Mouse (Mus musculus): ENCODE measurements around the gene Rela. TPM values are rescaled to one million over a fixed set of nuclear protein-coding genes. Genes with fewer than 3 reads are reported as not detected.

Rela gene
- polyA plus RNA-seq, 1 experiment, result 112 TPM

DNA sequence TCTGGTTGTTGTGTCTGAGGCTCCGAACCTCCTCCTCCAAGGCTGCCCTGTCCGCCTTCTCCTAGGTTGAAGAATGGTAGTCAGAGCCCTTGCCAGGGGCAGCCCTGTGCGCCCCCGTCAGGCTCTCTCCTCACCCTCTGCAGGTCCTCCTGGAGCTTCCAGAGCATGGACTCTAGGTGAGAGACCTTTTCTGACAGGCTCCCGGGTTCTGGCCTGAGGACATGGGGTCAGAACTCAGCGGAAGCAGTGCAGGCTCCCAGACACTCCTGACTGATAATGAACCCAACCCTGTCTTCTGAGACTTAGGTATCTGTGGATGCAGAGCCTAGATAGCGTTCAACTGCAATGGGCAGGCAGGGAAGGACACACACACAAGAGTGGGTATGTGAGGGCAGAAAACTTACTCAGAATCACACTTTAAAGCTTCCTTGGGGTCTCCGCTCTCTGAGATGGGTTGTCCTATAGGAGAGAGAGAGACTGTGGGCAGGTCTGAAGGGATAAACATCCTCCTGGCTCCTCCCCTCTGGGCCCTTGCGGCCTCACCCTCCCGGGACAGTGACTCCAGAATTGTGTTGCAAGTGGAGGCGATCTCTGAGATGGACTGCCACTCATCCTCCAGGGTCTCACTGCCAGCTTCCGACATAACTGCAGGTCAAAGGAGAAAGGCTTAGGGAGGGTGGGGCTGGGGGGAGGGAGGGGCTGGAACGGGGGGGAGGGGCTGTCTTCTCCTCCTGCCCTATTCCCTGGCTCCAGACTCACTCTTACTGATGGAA is 14.4 kb downstream of the Rela start:
- Histone ChIP-seq H3K4me1 (replicated peaks; ENCODE audit: control insufficient read depth, insufficient read depth, low read length) (peaks cover 14% of the 10 kb centered on the region), H3K27me3 (ENCODE audit: control insufficient read depth, insufficient read depth, low read length) (no peaks in the 10 kb centered on the region), H3K4me3 (ENCODE audit: control insufficient read depth, insufficient read depth, low read length) (no peak overlapping the region), H3K27ac (ENCODE audit: control insufficient read depth, insufficient read depth, low read length) (no peak overlapping the region), H3K36me3 (ENCODE audit: control insufficient read depth, insufficient read depth, low read length) (peaks cover 57% of the 10 kb centered on the region)
- 94% methylated on average over 13 of the region's 13 CpGs for WGBS
- no peak for DNase-seq
- TF ChIP-seq CTCF (IDR thresholded peaks at IDR 0.05; ENCODE audit: borderline replicate concordance, control insufficient read depth, extremely low read depth, insufficient read depth, low read length, poor library complexity), result no peak
- TF ChIP-seq POLR2A (IDR thresholded peaks at IDR 0.05; ENCODE audit: control insufficient read depth, extremely low read depth, insufficient read depth, low read length, poor library complexity), result no peak

DNA sequence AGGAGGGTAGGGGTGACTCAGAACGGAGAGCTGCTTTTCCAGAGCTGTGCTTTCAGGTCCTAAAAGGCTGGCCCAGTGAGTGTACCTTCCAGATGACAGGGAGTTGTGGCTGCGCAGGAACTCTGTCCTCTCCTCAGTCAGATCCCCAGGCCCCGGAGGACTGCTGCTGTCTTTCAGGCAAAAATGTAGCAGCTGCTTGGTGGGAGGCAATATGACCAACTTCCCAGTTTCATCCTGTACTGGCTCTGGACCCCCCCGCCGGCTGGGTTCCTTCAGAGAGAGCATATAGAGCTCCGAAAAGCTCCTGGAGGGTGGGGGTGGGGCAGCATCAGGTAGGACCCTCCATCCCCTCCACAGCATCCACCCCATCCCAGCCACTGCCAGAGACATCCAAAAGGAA is 15.3 kb downstream of the Rela start:
- Histone ChIP-seq H3K36me3 (ENCODE audit: control insufficient read depth, insufficient read depth, low read length) (peaks cover 49% of the 10 kb centered on the region), H3K4me1 (replicated peaks; ENCODE audit: control insufficient read depth, insufficient read depth, low read length) (peaks cover 14% of the 10 kb centered on the region), H3K27me3 (ENCODE audit: control insufficient read depth, insufficient read depth, low read length) (no peaks in the 10 kb centered on the region), H3K4me3 (ENCODE audit: control insufficient read depth, insufficient read depth, low read length) (no peak overlapping the region), H3K27ac (ENCODE audit: control insufficient read depth, insufficient read depth, low read length) (no peak overlapping the region)
- DNase-seq, result no peak
- TF ChIP-seq CTCF (IDR thresholded peaks at IDR 0.05; ENCODE audit: borderline replicate concordance, control insufficient read depth, extremely low read depth, insufficient read depth, low read length, poor library complexity) (no peak), POLR2A (IDR thresholded peaks at IDR 0.05; ENCODE audit: control insufficient read depth, extremely low read depth, insufficient read depth, low read length, poor library complexity) (no peak)
- WGBS, result 97% methylated on average over 6 of the region's 6 CpGs

DNA sequence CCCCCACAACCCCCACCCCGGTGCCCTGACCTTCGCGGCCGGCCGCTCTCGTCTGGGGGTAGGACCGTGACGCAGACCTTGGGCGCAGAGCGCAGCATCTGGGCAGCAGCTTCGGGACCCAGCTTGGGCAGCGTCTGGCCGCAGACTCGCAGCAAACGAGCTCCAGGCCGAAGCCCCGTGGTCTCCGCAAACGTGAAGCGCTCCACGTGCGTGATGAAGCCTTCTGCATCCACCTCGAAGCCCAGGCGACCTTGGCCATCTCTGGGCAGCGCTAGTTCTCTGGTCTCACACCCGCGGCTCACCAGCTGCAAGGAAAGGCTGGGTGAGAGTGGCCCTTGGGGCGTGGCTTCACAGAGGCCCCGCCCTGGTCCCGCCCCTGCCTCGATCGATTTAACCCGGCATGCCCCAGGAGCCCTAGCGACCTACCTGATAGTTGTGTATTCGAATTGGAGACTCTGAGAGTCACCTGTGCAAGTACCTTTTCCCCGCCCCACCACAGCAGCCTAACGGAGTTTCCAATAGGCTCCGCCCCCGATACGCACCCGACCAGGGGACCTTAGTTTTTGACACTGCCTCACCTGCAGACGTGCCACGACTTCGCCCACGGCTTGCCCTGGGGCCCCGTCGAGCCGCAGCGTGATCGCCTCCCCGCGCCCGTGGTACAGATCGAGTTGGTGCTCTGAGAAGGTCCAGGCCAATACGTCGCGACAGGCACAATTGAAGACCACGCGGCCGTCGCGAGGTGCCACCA is 16.9 kb downstream of the Rela start:
- 94% methylated on average over 62 of the region's 62 CpGs for WGBS
- no peak overlapping the region for H3K4me3 ChIP-seq (ENCODE audit: control insufficient read depth, insufficient read depth, low read length)
- TF ChIP-seq POLR2A (IDR thresholded peaks at IDR 0.05; ENCODE audit: control insufficient read depth, extremely low read depth, insufficient read depth, low read length, poor library complexity) (no peak), CTCF (IDR thresholded peaks at IDR 0.05; ENCODE audit: borderline replicate concordance, control insufficient read depth, extremely low read depth, insufficient read depth, low read length, poor library complexity) (no peak)
- H3K36me3 ChIP-seq (ENCODE audit: control insufficient read depth, insufficient read depth, low read length), result peaks cover 50% of the 10 kb centered on the region
- no peak for DNase-seq
- H3K27me3 ChIP-seq (ENCODE audit: control insufficient read depth, insufficient read depth, low read length), result no peaks in the 10 kb centered on the region
- H3K27ac ChIP-seq (ENCODE audit: control insufficient read depth, insufficient read depth, low read length), result no peak overlapping the region
- H3K4me1 ChIP-seq (replicated peaks; ENCODE audit: control insufficient read depth, insufficient read depth, low read length), result peaks cover 4% of the 10 kb centered on the region

DNA sequence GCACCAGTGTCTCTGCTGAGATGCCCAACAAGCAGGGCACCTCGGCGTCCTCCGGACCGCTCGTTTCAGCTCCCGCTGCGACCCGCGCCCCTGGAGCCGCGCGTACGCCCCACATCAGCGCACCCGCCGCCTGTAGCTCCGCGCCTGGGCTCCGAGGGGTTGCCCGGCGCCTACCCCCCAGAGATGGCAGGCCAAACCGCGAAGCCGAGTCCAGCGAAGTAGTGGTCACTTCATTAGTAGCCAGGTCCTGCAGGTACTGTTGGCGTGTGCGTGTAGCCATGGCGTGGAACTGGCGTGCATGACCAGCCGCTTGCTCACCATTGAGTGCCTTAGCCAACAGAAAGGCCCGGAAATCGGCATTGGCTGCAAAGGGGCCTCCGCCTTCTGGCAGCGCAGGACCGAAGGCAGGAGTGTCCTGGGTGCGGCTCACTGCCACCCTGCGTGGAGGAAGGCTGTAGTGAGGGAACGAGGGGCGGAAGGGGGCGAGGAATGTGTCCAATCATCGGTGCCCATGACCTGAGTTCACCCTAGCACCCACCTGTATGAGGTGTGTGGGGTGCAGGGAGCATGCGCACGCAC is 17.5 kb downstream of the Rela start:
- H3K27me3 ChIP-seq (ENCODE audit: control insufficient read depth, insufficient read depth, low read length), result no peaks in the 10 kb centered on the region
- no peaks in the 10 kb centered on the region for H3K4me1 ChIP-seq (replicated peaks; ENCODE audit: control insufficient read depth, insufficient read depth, low read length)
- WGBS, result 93% methylated on average over 43 of the region's 43 CpGs
- no peak for TF ChIP-seq POLR2A (IDR thresholded peaks at IDR 0.05; ENCODE audit: control insufficient read depth, extremely low read depth, insufficient read depth, low read length, poor library complexity)
- TF ChIP-seq CTCF (IDR thresholded peaks at IDR 0.05; ENCODE audit: borderline replicate concordance, control insufficient read depth, extremely low read depth, insufficient read depth, low read length, poor library complexity), result no peak
- H3K36me3 ChIP-seq (ENCODE audit: control insufficient read depth, insufficient read depth, low read length), result peaks cover 53% of the 10 kb centered on the region
- H3K4me3 ChIP-seq (ENCODE audit: control insufficient read depth, insufficient read depth, low read length), result no peak overlapping the region
- H3K27ac ChIP-seq (ENCODE audit: control insufficient read depth, insufficient read depth, low read length), result no peak overlapping the region
- DNase-seq, result no peak

DNA sequence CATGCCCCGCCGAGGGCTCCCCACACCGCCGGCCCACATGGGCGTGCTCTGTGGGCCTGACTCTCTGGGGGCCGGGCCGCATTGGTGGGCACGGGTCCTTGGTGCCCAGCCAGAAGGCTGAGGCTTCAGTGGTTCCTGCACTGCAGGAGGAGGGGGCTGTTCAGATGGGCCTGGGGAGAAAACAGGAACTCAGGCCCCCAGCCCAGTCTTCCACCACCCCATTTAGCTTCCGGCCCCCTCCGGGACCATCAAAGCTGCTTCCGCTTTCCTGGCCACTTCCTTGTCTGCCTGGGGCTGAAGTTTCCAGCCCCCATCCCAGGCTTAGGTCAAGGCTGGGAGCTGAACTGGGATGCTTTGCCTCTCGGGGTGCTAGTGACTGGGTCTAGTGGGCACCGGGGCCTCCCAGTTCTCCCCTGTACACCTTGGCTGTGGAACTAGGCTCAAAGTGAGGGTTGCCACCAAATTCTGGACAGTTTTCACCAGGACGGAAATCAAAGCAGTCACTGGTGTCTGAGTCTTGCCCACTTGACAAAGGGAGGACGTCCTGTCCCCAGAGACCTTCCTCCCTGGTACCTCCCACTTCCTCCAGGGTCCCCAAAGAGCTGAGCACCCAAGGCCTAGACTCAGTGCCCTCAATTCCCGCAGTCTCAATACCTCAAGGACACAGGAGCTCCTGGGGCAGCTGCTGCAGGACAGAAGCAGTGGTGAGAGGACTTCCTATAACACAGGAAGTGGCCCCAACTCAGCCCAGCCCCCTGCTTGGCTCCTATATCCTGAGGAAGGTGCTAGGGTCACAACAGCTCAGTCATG is 23.9 kb downstream of the Rela start:
- Histone ChIP-seq H3K27me3 (ENCODE audit: control insufficient read depth, insufficient read depth, low read length) (no peaks in the 10 kb centered on the region), H3K27ac (ENCODE audit: control insufficient read depth, insufficient read depth, low read length) (peak overlapping the region; percentile 86), H3K36me3 (ENCODE audit: control insufficient read depth, insufficient read depth, low read length) (peaks cover 17% of the 10 kb centered on the region), H3K4me3 (ENCODE audit: control insufficient read depth, insufficient read depth, low read length) (peak overlapping the region; percentile 43), H3K4me1 (replicated peaks; ENCODE audit: control insufficient read depth, insufficient read depth, low read length) (peaks cover 33% of the 10 kb centered on the region)
- WGBS, result 9% methylated on average over 16 of the region's 16 CpGs
- peak; percentile 71 for DNase-seq
- TF ChIP-seq POLR2A (IDR thresholded peaks at IDR 0.05; ENCODE audit: control insufficient read depth, extremely low read depth, insufficient read depth, low read length, poor library complexity) (0 out of 2 replicates have a peak, but pooled peaks have one; percentile 14), CTCF (IDR thresholded peaks at IDR 0.05; ENCODE audit: borderline replicate concordance, control insufficient read depth, extremely low read depth, insufficient read depth, low read length, poor library complexity) (no peak)

DNA sequence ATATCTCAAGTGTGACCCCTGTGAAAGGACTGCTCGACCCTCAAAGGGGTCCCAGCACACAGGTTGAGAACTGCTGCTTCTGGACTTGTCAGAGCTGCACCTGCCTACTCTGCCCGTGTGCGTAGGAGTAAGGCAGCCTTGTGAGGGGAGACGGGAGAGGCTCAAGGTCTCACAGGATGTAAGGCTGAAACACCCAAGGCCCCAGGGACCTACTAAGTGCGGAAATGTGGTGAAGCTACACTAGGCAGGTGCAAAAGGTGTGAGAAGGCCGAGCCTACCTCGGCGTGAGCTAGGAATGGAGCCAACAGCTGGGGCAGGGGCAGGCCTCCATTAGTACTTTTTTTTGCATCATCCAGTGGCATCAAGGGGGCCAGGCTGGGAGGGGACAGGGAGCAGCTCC is 25.0 kb downstream of the Rela start:
- peaks cover 15% of the 10 kb centered on the region for H3K36me3 ChIP-seq (ENCODE audit: control insufficient read depth, insufficient read depth, low read length)
- WGBS, result 18% methylated on average over 8 of the region's 8 CpGs
- DNase-seq, result peak; percentile 53
- H3K27ac ChIP-seq (ENCODE audit: control insufficient read depth, insufficient read depth, low read length), result peak overlapping the region; percentile 86
- H3K4me3 ChIP-seq (ENCODE audit: control insufficient read depth, insufficient read depth, low read length), result peak overlapping the region; percentile 75
- TF ChIP-seq POLR2A (IDR thresholded peaks at IDR 0.05; ENCODE audit: control insufficient read depth, extremely low read depth, insufficient read depth, low read length, poor library complexity), result no peak
- TF ChIP-seq CTCF (IDR thresholded peaks at IDR 0.05; ENCODE audit: borderline replicate concordance, control insufficient read depth, extremely low read depth, insufficient read depth, low read length, poor library complexity), result no peak
- peaks cover 33% of the 10 kb centered on the region for H3K4me1 ChIP-seq (replicated peaks; ENCODE audit: control insufficient read depth, insufficient read depth, low read length)
- H3K27me3 ChIP-seq (ENCODE audit: control insufficient read depth, insufficient read depth, low read length), result no peaks in the 10 kb centered on the region
